ENCODE assay signal across 9 mouse cellular contexts in the genomic region with DNA sequence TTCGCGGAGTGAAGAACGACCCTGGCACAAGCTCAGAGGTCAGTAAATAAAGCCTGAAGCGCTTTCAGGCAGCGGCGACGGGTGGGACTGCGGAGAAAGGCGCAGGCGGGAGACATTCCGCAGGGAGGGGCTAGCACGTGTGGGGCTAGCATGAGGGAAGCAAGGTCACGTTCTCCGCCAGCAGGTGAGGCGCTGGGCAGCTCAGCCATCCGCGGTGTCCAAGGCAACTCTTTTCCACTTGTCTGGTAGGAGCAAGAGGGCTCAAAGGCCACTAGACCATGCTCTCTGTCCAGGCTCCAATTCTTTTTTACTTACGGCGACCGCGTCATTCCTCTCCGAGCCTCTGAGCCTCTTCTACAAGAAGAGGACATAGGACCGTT. TPM values are rescaled to one million over a fixed set of nuclear protein-coding genes. Genes with fewer than 3 reads are reported as not detected.
DNase-seq lines count a peak whose midpoint lies in the region; ATAC-seq and TF ChIP-seq lines count a peak whose summit lies in the region.
"Had no signal": no experiment of that assay in that cellular context is flagged by ENCODE, and none has a peak within 500 bp of the region (broad histone marks: within the 10 kb centered on the region; RNA-seq: fewer than 3 reads in every experiment).

No protein-coding gene starts in this region.

- ATAC-seq in erythroblast, adult 5-6 weeks (replicated peaks; ENCODE audit: low FRiP score, poor library complexity, severe bottlenecking) = no peak
- ATAC-seq in intestine, postnatal 0 days = peak; percentile 54; the same call in 1 of the 2 replicates
- ATAC-seq in liver, embryonic 12.5 days = peak; percentile 53
- peak; percentile 63; the same call in 1 of the 2 replicates for ATAC-seq in midbrain, postnatal 0 days (ENCODE audit: low FRiP score)

- peak overlapping the region; percentile 38 for H3K4me3 ChIP-seq in erythroblast, embryonic 14.5 days (replicated peaks)
- peak overlapping the region; percentile 45 for H3K4me3 ChIP-seq in heart, adult 2 months
- peak overlapping the region; percentile 42 for H3K4me3 ChIP-seq in intestine, postnatal 0 days (ENCODE audit: low read depth, low read length)
- H3K4me3 ChIP-seq in liver, embryonic 12.5 days = peak overlapping the region; percentile 57
- peak overlapping the region; percentile 50 for H3K4me3 ChIP-seq in midbrain, postnatal 0 days (ENCODE audit: low read depth, low read length)

- H3K9ac ChIP-seq in heart, adult 2 months (ENCODE audit: low read depth, low read length) = peak overlapping the region; percentile 74
- no peak overlapping the region for H3K9ac ChIP-seq in intestine, postnatal 0 days (ENCODE audit: low read depth, low read length)
- peak overlapping the region; percentile 47; the same call in 1 of the 2 replicates for H3K9ac ChIP-seq in liver, embryonic 12.5 days
- peak overlapping the region; percentile 66 for H3K9ac ChIP-seq in midbrain, postnatal 0 days (replicated peaks; ENCODE audit: low read length, poor library complexity, severe bottlenecking)

- no peaks in the 10 kb centered on the region for H3K36me3 ChIP-seq in erythroblast, embryonic 14.5 days (ENCODE audit: control insufficient read depth)
- H3K36me3 ChIP-seq in heart, adult 2 months (ENCODE audit: control insufficient read depth, insufficient read depth, low read length) = peaks cover 1% of the 10 kb centered on the region
- no peaks in the 10 kb centered on the region for H3K36me3 ChIP-seq in intestine, postnatal 0 days (ENCODE audit: control insufficient read depth, insufficient read depth)
- no peaks in the 10 kb centered on the region for H3K36me3 ChIP-seq in liver, embryonic 12.5 days
- peaks cover 3% of the 10 kb centered on the region; the same call in 1 of the 2 replicates for H3K36me3 ChIP-seq in midbrain, postnatal 0 days (ENCODE audit: insufficient read depth, low read length)

- peak; percentile 89 for DNase-seq in embryo, embryonic 10 days (ENCODE audit: low spot score)
- peak; percentile 73 to 80 for DNase-seq in heart, adult 2 months
- DNase-seq in midbrain, postnatal 0 days (ENCODE audit: low spot score) = no peak
- peak; percentile 16 for DNase-seq in urinary bladder, postnatal 25 days (ENCODE audit: low spot score)

- H3K9me3 ChIP-seq in erythroblast, embryonic 14.5 days (ENCODE audit: control insufficient read depth, low read length) = peaks cover 11% of the 10 kb centered on the region
- no peaks in the 10 kb centered on the region for H3K9me3 ChIP-seq in intestine, postnatal 0 days (ENCODE audit: control insufficient read depth)
- H3K9me3 ChIP-seq in liver, embryonic 12.5 days (replicated peaks) = no peaks in the 10 kb centered on the region
- H3K9me3 ChIP-seq in midbrain, postnatal 0 days (ENCODE audit: low read length) = no peaks in the 10 kb centered on the region

- peaks cover 83% of the 10 kb centered on the region for H3K27me3 ChIP-seq in erythroblast, embryonic 14.5 days (ENCODE audit: control insufficient read depth)
- H3K27me3 ChIP-seq in heart, adult 2 months (ENCODE audit: control insufficient read depth, insufficient read depth, low read length) = peaks cover 3% of the 10 kb centered on the region; the same call in 1 of the 2 replicates
- peaks cover 25% of the 10 kb centered on the region; the same call in 1 of the 2 replicates for H3K27me3 ChIP-seq in intestine, postnatal 0 days (replicated peaks; ENCODE audit: control insufficient read depth, insufficient read depth, low read length)
- H3K27me3 ChIP-seq in liver, embryonic 12.5 days (replicated peaks) = peaks cover 82% of the 10 kb centered on the region
- H3K27me3 ChIP-seq in midbrain, postnatal 0 days (ENCODE audit: insufficient read depth, low read length) = 0 out of 2 replicates have a peak, but pooled peaks cover 3% of the 10 kb centered on the region

- peak overlapping the region; percentile 89 for H3K4me2 ChIP-seq in intestine, postnatal 0 days (replicated peaks; ENCODE audit: low read depth)
- peak overlapping the region; percentile 85 for H3K4me2 ChIP-seq in liver, embryonic 12.5 days
- peak overlapping the region; percentile 73 for H3K4me2 ChIP-seq in midbrain, postnatal 0 days (ENCODE audit: low read depth, low read length, poor library complexity, severe bottlenecking)

- peaks cover 15% of the 10 kb centered on the region for H3K4me1 ChIP-seq in erythroblast, embryonic 14.5 days (ENCODE audit: control insufficient read depth)
- H3K4me1 ChIP-seq in heart, adult 2 months (ENCODE audit: control insufficient read depth, insufficient read depth, low read length) = no peaks in the 10 kb centered on the region
- 0 out of 2 replicates have a peak, but pooled peaks cover 2% of the 10 kb centered on the region for H3K4me1 ChIP-seq in intestine, postnatal 0 days (replicated peaks; ENCODE audit: control insufficient read depth, insufficient read depth, low read length)
- peaks cover 26% of the 10 kb centered on the region for H3K4me1 ChIP-seq in liver, embryonic 12.5 days
- H3K4me1 ChIP-seq in midbrain, postnatal 0 days (ENCODE audit: insufficient read depth, low read length) = 0 out of 2 replicates have a peak, but pooled peaks cover 17% of the 10 kb centered on the region

- TF ChIP-seq POLR2A in heart, adult 2 months (IDR thresholded peaks at IDR 0.05; ENCODE audit: insufficient read depth, low read depth, low read length) = 0 out of 2 replicates have a peak, but pooled peaks have one; percentile 15

- intact Hi-C loops in heart, adult 2 months (cut with DNase I) = no loop called here

- TF ChIP-seq EP300 in heart, adult 2 months (IDR thresholded peaks at IDR 0.05; ENCODE audit: insufficient read depth, low read depth, low read length) = 0 out of 2 replicates have a peak, but pooled peaks have one; percentile 46

- peak overlapping the region; percentile 94 for H3K27ac ChIP-seq in heart, adult 2 months
- H3K27ac ChIP-seq in intestine, postnatal 0 days (ENCODE audit: low read depth, low read length) = no peak overlapping the region
- H3K27ac ChIP-seq in liver, embryonic 12.5 days = no peak overlapping the region
- peak overlapping the region; percentile 82 for H3K27ac ChIP-seq in midbrain, postnatal 0 days (ENCODE audit: low read depth, low read length)

- no peaks in the 10 kb centered on the region; the same call in 1 of the 2 replicates for H3K79me2 ChIP-seq in heart, adult 2 months (replicated peaks; ENCODE audit: control insufficient read depth, insufficient read depth, low read length)

- TF ChIP-seq CTCF in heart, adult 2 months (IDR thresholded peaks at IDR 0.05) = peak; percentile 48
- TF ChIP-seq CTCF in intestine, postnatal 0 days (IDR thresholded peaks at IDR 0.05; ENCODE audit: low read depth) = 0 out of 2 replicates have a peak, but pooled peaks have one; percentile 7
- no peak; the same call in 1 of the 2 replicates for TF ChIP-seq CTCF in midbrain, postnatal 0 days (IDR thresholded peaks at IDR 0.05)

- WGBS in heart, adult 2 months = 2% methylated on average over 23 of the region's 23 CpGs
- under 1% methylated on average over 23 of the region's 23 CpGs for WGBS in intestine, postnatal 0 days
- 2% methylated on average over 23 of the region's 23 CpGs for WGBS in liver, embryonic 12.5 days (ENCODE audit: insufficient replicate concordance)
- under 1% methylated on average over 23 of the region's 23 CpGs for WGBS in midbrain, postnatal 0 days

RNA-seq across cellular contexts. Expression of gene Fabp3, which starts 0.6 kb away (rescaled TPM):
- not detected in 2 replicates for polyA plus RNA-seq in erythroblast, embryonic 14.5 days (2012)
- total RNA-seq in erythroblast, adult 5-6 weeks (2015; ENCODE audit: low replicate concordance) = 2.1 TPM in 1 of 2 replicates, not detected in the other
- not detected in 2 replicates for total RNA-seq in erythroblast, adult 5-6 weeks (2017; ENCODE audit: low replicate concordance)
- 1,000 to 10,000 TPM; 5,566 to 6,234 TPM for total RNA-seq in heart, adult 2 months (2021)
- polyA plus RNA-seq in heart, adult 2 months (2012; rRNA removed) = 6,657 and 8,958 TPM in 2 replicates
- 5.0 and 7.1 TPM in 2 replicates for polyA plus RNA-seq in intestine, postnatal 0 days (2015; fragmentation: Nextera tagmentation; extraction: Ambion mirVana)
- polyA plus RNA-seq in liver, embryonic 12.5 days (2016; fragmentation: Nextera tagmentation; extraction: Ambion mirVana) = 1.3 and 1.5 TPM in 2 replicates
- total RNA-seq in midbrain, postnatal 0 days (2014; rRNA removed) = 143 and 179 TPM in 2 replicates
- polyA plus RNA-seq in midbrain, postnatal 0 days (2015; fragmentation: Nextera tagmentation; extraction: Ambion mirVana) = 394 and 409 TPM in 2 replicates

RNA-seq across cellular contexts. Expression of gene Gm10570, which starts 0.6 kb away (rescaled TPM):
- polyA plus RNA-seq in erythroblast, embryonic 14.5 days (2012) = not detected in 2 replicates
- not detected in 2 replicates for total RNA-seq in erythroblast, adult 5-6 weeks (2015; ENCODE audit: low replicate concordance)
- total RNA-seq in erythroblast, adult 5-6 weeks (2017; ENCODE audit: low replicate concordance) = not detected in 2 replicates
- total RNA-seq in heart, adult 2 months (2021) = not detected
- 0.27 and 0.73 TPM in 2 replicates for polyA plus RNA-seq in heart, adult 2 months (2012; rRNA removed)
- polyA plus RNA-seq in intestine, postnatal 0 days (2015; fragmentation: Nextera tagmentation; extraction: Ambion mirVana) = not detected in 2 replicates
- not detected in 2 replicates for polyA plus RNA-seq in liver, embryonic 12.5 days (2016; fragmentation: Nextera tagmentation; extraction: Ambion mirVana)
- 2.1 TPM in 1 of 2 replicates, not detected in the other for total RNA-seq in midbrain, postnatal 0 days (2014; rRNA removed)
- 1.5 and 1.9 TPM in 2 replicates for polyA plus RNA-seq in midbrain, postnatal 0 days (2015; fragmentation: Nextera tagmentation; extraction: Ambion mirVana)
- polyA plus RNA-seq: gonadal fat pad, adult 2 months had no signal

RNA-seq across cellular contexts. Expression of gene Serinc2, which starts 28.8 kb away (rescaled TPM):
- not detected in 2 replicates for polyA plus RNA-seq in erythroblast, embryonic 14.5 days (2012)
- total RNA-seq in erythroblast, adult 5-6 weeks (2015; ENCODE audit: low replicate concordance) = not detected in 2 replicates
- total RNA-seq in erythroblast, adult 5-6 weeks (2017; ENCODE audit: low replicate concordance) = 1.3 TPM in 1 of 2 replicates, not detected in the other
- total RNA-seq in heart, adult 2 months (2021) = 1 to 10 TPM; 1.8 to 2.8 TPM
- 1.4 and 1.8 TPM in 2 replicates for polyA plus RNA-seq in heart, adult 2 months (2012; rRNA removed)
- polyA plus RNA-seq in intestine, postnatal 0 days (2015; fragmentation: Nextera tagmentation; extraction: Ambion mirVana) = 21.5 and 26.1 TPM in 2 replicates
- polyA plus RNA-seq in liver, embryonic 12.5 days (2016; fragmentation: Nextera tagmentation; extraction: Ambion mirVana) = 1.7 and 3.1 TPM in 2 replicates
- 12.6 and 13.5 TPM in 2 replicates for total RNA-seq in midbrain, postnatal 0 days (2014; rRNA removed)
- polyA plus RNA-seq in midbrain, postnatal 0 days (2015; fragmentation: Nextera tagmentation; extraction: Ambion mirVana) = 11.1 and 12.3 TPM in 2 replicates

RNA-seq across cellular contexts. Expression of gene Zcchc17, which starts 51.9 kb away (rescaled TPM):
- polyA plus RNA-seq in erythroblast, embryonic 14.5 days (2012) = 3.1 and 3.2 TPM in 2 replicates
- 7.1 and 8.8 TPM in 2 replicates for total RNA-seq in erythroblast, adult 5-6 weeks (2015; ENCODE audit: low replicate concordance)
- total RNA-seq in erythroblast, adult 5-6 weeks (2017; ENCODE audit: low replicate concordance) = 27.9 and 61.2 TPM in 2 replicates
- 10 to 100 TPM; 25.8 to 30.7 TPM for total RNA-seq in heart, adult 2 months (2021)
- polyA plus RNA-seq in heart, adult 2 months (2012; rRNA removed) = 15.0 and 25.6 TPM in 2 replicates
- polyA plus RNA-seq in intestine, postnatal 0 days (2015; fragmentation: Nextera tagmentation; extraction: Ambion mirVana) = 46.4 and 49.2 TPM in 2 replicates
- polyA plus RNA-seq in liver, embryonic 12.5 days (2016; fragmentation: Nextera tagmentation; extraction: Ambion mirVana) = 52.1 and 52.9 TPM in 2 replicates
- 27.7 and 38.3 TPM in 2 replicates for total RNA-seq in midbrain, postnatal 0 days (2014; rRNA removed)
- 102 TPM in 2 replicates for polyA plus RNA-seq in midbrain, postnatal 0 days (2015; fragmentation: Nextera tagmentation; extraction: Ambion mirVana)

RNA-seq across cellular contexts. Expression of gene Snrnp40, which starts 52.1 kb away (rescaled TPM):
- polyA plus RNA-seq in erythroblast, embryonic 14.5 days (2012) = 6.1 TPM in 2 replicates
- total RNA-seq in erythroblast, adult 5-6 weeks (2015; ENCODE audit: low replicate concordance) = 18.6 and 30.5 TPM in 2 replicates
- total RNA-seq in erythroblast, adult 5-6 weeks (2017; ENCODE audit: low replicate concordance) = 25.0 and 28.2 TPM in 2 replicates
- 10 to 100 TPM; 14.5 to 14.9 TPM for total RNA-seq in heart, adult 2 months (2021)
- 15.7 and 22.6 TPM in 2 replicates for polyA plus RNA-seq in heart, adult 2 months (2012; rRNA removed)
- 44.3 and 46.1 TPM in 2 replicates for polyA plus RNA-seq in intestine, postnatal 0 days (2015; fragmentation: Nextera tagmentation; extraction: Ambion mirVana)
- 112 and 119 TPM in 2 replicates for polyA plus RNA-seq in liver, embryonic 12.5 days (2016; fragmentation: Nextera tagmentation; extraction: Ambion mirVana)
- total RNA-seq in midbrain, postnatal 0 days (2014; rRNA removed) = 57.6 and 70.2 TPM in 2 replicates
- polyA plus RNA-seq in midbrain, postnatal 0 days (2015; fragmentation: Nextera tagmentation; extraction: Ambion mirVana) = 75.5 and 76.8 TPM in 2 replicates

Comparison
In these comparisons a context has a peak if more than half of its experiments do, and no peak if none do; other contexts are left out.
1. H3K27ac ChIP-seq: peak in heart, adult 2 months (single experiment) and midbrain, postnatal 0 days (single experiment); none in intestine, postnatal 0 days (single experiment) and liver, embryonic 12.5 days (single experiment).
2. RNA of gene Fabp3, which starts 0.6 kb away (polyA plus RNA-seq): 6,657 to 8,958 TPM in heart, adult 2 months and 394 to 409 TPM in midbrain, postnatal 0 days; 5.0 to 7.1 TPM in intestine, postnatal 0 days, 1.3 to 1.5 TPM in liver, embryonic 12.5 days and not detected in erythroblast, embryonic 14.5 days; every median in the first group is over 10 times any median in the second.
3. Peak in every context shown above with its lines, with median percentiles within 50 percentile points of each other: H3K4me3 ChIP-seq and H3K4me2 ChIP-seq.